Mouse (Mus musculus) urinary bladder, postnatal 10 days (tissue): ENCODE results near the gene Dirc2.

ENCODE experiments used
- DNase-seq: peaks from one replicate; pipeline ENCODE4 v3.0.0; 2022; ENCODE audit warnings: low spot score

Gene Dirc2

GRCm38 (mm10) chr16:35738096-35738767 lies 30.9 kb downstream of the Dirc2 start:
- DNase-seq, result no peak

DNA sequence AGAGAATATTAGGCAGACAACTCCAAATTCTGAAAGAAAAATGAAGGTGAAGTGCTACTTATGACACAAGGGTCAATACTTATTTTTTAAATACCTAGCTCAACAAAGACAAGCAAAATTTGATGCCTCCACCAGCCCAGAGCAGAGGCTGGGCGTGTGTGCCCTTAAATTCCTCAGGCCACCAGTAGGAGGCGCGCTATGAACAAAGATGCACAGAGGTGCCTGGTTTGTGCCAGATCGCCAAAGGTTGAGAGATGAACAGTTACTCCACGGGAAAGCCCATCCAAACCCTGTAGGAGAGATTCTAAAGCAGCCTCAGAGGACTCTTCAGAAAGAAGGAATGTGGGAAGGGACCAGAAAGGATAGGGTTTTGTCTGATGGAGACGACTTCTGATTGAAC lies 35.1 kb downstream of the Dirc2 start:
- no peak for DNase-seq

DNA sequence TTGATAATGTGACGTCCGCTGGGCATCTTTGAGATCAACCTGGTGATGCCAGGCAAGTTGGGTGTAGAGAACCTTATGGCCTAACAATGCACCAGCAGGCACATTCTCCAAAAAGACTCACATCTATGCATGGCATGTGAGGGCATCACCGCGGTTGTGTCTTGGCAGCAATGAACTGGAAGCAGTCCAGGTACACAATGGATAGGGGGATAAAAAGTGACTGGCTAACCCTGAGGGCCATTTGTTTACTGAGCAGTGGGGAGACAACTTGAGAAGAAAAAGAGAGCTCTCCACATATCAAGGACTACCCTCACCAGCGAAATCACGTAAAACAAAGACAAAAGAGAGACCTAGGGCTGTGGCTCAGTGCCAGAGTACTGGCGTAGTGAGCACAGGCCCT lies 37.1 kb downstream of the Dirc2 start:
- no peak for DNase-seq

GRCm38 (mm10) chr16:35729151-35729738 lies 39.9 kb downstream of the Dirc2 start:
- no peak for DNase-seq

GRCm38 (mm10) chr16:35726601-35727000 lies 42.6 kb downstream of the Dirc2 start:
- no peak for DNase-seq

DNA sequence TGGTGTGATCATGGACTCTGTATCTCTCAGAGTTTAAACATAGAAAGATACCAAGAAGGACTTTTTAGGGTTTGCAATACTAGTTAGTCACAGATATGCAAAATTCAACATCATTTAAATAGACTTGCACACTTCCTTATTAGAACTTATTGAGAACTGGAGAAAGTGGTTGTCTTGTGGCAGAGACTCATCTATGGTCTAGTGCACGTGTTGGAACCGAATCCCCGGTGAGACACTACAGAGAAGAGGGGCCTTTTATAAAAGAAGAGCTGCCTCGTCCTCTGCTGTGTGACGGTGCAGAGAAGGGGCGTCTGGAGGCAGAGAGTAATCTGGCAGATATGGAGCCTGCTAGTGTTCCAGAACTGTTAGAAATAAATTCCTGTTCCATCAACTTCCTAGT lies 44.6 kb downstream of the Dirc2 start:
- DNase-seq, result no peak

- no peak for DNase-seq
Observed at GRCm38 (mm10) chr16:35717761-35718160, 51.4 kb downstream of the Dirc2 start.

DNA sequence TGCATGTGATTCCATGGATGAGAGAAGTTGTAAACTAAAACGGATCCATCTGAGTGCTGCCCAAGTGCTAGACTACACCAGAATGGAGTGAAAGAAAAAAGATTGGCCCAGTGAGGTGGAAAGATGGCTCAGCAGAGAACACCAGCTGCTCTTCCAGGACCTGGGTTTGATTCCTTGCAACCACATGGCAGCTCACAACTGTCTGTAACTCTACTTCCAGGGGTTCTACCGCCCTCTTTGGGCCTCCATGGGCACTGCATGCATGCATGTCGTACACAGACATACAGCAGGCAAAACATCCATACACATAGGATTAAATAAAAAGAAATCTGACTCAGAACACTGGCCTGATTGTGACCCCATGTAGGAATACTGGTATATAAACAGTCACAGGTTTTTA lies 52.9 kb downstream of the Dirc2 start:
- DNase-seq, result no peak

- no peak for DNase-seq
Observed at GRCm38 (mm10) chr16:35715771-35716170, 53.4 kb downstream of the Dirc2 start.

GRCm38 (mm10) chr16:35715350-35715749 lies 53.8 kb downstream of the Dirc2 start:
- DNase-seq, result no peak

DNA sequence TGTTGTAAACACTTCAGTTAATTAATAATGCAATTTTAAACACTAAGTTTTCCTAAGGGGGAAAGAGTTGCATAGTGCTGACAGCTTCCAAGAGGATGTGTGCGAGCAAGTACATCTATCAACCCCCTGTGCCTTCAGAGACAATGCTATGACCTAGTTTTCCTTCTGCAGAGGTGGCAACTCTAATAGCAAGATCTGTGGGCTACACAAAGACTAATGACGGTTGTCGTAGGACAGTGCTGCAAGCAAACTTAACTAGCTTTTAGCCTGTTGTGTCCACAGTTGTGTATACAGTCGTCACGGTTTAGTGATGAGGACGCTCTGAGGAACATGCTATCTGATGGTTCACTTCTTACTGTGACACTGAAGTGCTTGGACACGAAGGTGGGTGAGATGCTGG lies 54.5 kb downstream of the Dirc2 start:
- no peak for DNase-seq

DNA sequence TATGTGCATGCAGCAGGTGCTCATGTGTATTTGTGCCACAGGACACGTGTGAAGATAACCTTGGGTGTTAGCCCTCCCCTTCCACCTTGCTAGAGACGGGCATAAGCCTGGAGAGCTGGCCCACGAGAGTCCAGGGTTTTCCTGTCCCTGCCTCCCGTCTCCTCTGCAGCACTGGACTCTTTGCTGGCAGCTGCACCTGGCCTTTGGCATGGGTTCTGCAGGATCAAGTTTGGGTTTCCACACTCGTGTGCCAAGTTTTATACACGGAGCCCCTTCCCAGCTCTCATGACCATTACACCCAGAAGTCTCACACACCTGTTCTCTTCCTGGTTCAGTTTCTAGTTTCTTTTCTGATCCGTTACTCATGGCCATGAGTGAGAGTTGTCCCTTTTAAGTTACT lies 55.5 kb downstream of the Dirc2 start:
- no peak for DNase-seq

- no peak for DNase-seq
Observed at GRCm38 (mm10) chr16:35711004-35711403, 58.2 kb downstream of the Dirc2 start.

GRCm38 (mm10) chr16:35707004-35707403 lies 62.2 kb downstream of the Dirc2 start:
- DNase-seq, result no peak

GRCm38 (mm10) chr16:35704796-35705195 lies 64.4 kb downstream of the Dirc2 start:
- no peak for DNase-seq

DNA sequence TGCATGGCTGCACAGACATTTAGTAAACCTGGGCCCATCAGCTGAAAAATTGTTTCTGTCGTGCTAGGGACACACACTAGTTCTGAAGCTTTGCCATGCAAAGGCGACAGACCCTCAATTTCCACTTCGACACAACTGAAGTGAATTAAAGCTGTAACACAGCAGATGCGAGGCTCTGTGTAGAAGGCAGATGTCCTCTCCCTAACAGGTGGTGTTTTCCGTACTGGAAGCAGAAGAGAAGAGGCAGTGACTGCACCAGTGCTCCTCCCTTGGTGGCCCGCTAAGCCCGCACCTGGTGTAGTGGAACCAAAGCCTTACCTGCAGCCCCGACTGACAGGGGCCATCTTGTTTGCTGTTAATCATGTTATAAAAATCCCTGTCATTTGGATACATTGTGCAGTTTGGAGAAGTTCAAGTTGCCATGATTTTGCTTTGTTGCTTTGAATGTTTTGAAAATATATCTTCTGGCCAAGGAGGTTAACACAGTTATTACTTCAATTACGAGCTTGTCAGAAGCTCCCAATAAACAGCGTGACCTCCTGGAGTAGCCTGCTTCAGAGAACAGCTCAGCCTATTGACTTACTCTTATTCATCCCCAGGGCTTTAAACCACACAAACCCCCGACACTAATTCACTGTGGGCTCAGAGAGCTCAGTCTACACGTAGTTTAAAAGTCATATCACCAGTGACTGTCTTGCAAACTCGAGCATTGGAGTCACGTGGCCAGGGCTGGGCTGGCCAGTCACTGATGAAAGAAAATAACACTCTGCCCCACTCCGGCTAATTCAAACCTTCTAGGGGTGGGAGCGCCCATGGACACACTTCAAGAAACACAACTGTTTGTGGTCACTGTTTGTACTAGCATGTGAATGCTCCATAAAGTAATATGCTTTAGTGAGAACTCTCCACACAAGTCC lies 65.1 kb downstream of the Dirc2 start:
- DNase-seq, result no peak

- no peak for DNase-seq
Observed at GRCm38 (mm10) chr16:35701823-35702222, 67.3 kb downstream of the Dirc2 start.

DNA sequence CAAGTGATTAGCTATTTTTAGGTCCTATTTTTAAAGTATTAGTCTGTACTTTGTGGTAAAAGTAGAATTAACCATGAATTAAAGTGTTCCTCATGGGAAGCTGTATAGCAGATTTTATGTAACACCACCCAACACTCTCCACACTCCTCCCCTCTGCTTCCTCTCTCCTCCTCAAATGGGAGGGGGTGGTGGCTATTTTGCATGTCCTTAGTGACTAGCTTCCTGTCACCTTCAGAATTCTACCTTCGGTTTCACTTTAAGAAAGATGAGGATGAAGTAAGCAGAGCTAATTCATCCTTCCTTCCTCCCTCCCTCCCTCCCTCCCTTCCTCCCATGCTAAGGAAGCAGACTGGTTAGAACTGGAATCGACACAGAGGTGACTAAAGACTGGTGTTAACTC lies 73.1 kb downstream of the Dirc2 start:
- DNase-seq, result no peak

- no peak for DNase-seq
Observed at GRCm38 (mm10) chr16:35694250-35694846, 74.8 kb downstream of the Dirc2 start.

GRCm38 (mm10) chr16:35691606-35692005 lies 77.5 kb downstream of the Dirc2 start:
- DNase-seq, result no peak

- no peak for DNase-seq
Observed at GRCm38 (mm10) chr16:35686491-35686890, 82.7 kb downstream of the Dirc2 start.

DNA sequence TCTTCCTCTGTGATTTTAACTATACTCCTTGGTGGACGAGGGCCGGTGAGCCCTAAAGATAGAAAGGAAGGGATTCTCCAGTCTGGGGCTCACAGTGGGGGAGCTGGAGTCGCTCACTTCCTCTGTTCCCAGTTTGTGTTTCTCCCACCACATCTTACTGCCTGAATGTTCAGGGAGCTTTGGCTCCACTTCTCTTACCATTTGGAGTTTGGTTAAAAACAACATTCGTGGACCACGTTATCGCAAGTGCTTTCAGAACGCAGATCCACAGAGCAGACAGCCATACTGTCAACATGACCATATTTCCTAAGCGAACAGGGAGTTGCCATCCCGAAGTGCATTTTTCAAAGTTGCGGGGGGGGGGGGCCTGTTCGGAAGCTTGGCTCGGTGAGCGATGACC lies 84.1 kb downstream of the Dirc2 start:
- DNase-seq, result no peak
